Mouse (Mus musculus) bone marrow macrophage, adult 2 months (primary cell): ENCODE measurements around the gene Fcho1.

Experiments
- CTCF ChIP-seq: IDR thresholded peaks from 2 replicates; pipeline ENCODE4 v1.5.1; 2012; ENCODE audit warnings: low read depth, mild to moderate bottlenecking, low read length, moderate library complexity
- POLR2A ChIP-seq: IDR thresholded peaks from 2 replicates; pipeline ENCODE4 v1.6.1; 2012; ENCODE audit warnings: mild to moderate bottlenecking, low read depth, low read length, borderline replicate concordance

DNA sequence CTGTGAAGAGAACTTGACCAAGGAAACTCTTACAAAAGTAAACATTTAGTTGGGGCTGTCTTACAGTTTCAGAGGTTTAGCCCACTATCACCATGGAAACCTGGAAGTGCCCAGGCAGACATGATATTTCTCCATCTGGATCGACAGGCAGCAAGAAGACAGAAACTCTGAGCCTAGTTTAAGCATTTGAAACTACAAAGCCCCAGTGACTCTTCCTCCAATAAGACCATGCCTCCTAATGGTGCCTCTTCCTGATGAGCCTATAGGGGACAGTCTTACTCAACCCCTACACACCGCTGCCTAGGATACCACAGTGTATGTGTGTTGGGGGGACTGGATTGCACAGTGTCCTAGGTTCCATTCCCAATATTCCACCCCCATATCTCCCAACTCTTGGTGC, 51.4 kb downstream of the Fcho1 start:
- no peak for TF ChIP-seq POLR2A
- TF ChIP-seq CTCF = no peak
